Mouse (Mus musculus) embryonic fibroblast, embryonic 13.5 days (primary cell): Measurements from ENCODE around the gene Mybpc2. TPM values are rescaled to one million over a fixed set of nuclear protein-coding genes. Genes with fewer than 3 reads are reported as not detected.

ENCODE experiments used
- H3K27ac ChIP-seq: 2 replicates; pipeline ENCODE4 v1.5.1; 2012; ENCODE audit warnings: low read length, control low read depth, inconsistent platforms; ENCODE audit not compliant: insufficient read depth
- H3K4me1 ChIP-seq: 2 replicates; pipeline ENCODE4 v1.6.1; 2011; ENCODE audit warnings: low read length; ENCODE audit not compliant: control insufficient read depth, insufficient read depth
- H3K4me3 ChIP-seq: 2 replicates; pipeline ENCODE4 v1.5.1; 2011; ENCODE audit warnings: mild to moderate bottlenecking, control low read depth, low read length; ENCODE audit not compliant: insufficient read depth
- CTCF ChIP-seq: IDR thresholded peaks from 2 replicates; pipeline ENCODE4 v1.5.1; 2011; ENCODE audit warnings: mild to moderate bottlenecking, control low read depth, low read length, moderate library complexity, borderline replicate concordance; ENCODE audit not compliant: insufficient read depth
- POLR2A ChIP-seq: IDR thresholded peaks from 2 replicates; pipeline ENCODE4 v1.6.1; 2011; ENCODE audit warnings: low read depth, mild to moderate bottlenecking, control low read depth, low read length, moderate library complexity
- polyA plus RNA-seq: library from polyadenylated mRNA; stranded (reverse); fragments of >200 nt; gene quantifications from 2 replicates; pipeline ENCODE4 v1.2.4, GENCODE M21; 2011; ENCODE audit warnings: low read depth; ENCODE audit not compliant: missing spikeins, insufficient read length

Gene Mybpc2
- polyA plus RNA-seq, 1 experiment, result not detected

DNA sequence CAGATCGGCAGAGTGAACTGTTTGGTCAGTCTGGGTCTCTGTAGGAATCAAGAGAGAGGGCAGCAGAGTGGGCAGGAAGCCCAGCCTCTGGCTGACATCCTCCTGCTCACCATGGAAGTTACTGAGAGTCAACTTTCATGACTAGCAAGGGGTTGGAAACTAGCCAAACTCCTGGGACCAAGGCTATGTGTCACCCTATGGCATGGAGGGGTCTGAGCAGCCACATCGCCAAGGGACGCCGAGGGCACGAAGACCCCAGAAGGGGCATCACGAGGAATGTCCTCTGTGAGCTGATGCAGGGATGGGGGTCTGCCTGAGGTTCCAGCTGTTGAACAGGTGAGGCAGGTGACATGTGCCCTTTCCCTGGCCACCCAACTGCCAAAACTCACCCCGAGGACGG is 35.9 kb downstream of the Mybpc2 start:
- Histone ChIP-seq H3K4me3 (no peak overlapping the region), H3K27ac (no peak overlapping the region), H3K4me1 (no peaks in the 10 kb centered on the region)
- TF ChIP-seq POLR2A, result no peak
- TF ChIP-seq CTCF, result no peak

DNA sequence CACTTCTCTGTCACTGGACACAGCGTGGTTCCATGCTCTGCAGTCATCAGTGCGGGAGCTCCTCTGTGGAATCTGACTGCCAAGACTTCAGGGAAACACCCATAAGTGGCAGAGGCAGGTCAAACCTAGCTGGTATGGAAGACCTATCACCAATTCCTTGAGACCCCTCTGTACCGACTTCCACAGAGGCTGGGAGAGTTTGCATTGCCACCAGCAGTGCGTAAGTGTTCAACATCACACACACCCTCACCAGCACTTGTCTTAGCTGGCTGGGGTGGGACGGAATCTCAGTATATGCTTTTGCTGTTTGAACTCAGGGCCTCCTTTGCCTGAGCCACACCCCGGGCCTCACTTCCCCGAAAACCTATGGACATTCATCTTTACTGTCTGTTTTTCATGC is 36.5 kb downstream of the Mybpc2 start:
- no peak overlapping the region for H3K27ac ChIP-seq
- H3K4me3 ChIP-seq, result no peak overlapping the region
- TF ChIP-seq CTCF (no peak), POLR2A (no peak)
- no peaks in the 10 kb centered on the region for H3K4me1 ChIP-seq

DNA sequence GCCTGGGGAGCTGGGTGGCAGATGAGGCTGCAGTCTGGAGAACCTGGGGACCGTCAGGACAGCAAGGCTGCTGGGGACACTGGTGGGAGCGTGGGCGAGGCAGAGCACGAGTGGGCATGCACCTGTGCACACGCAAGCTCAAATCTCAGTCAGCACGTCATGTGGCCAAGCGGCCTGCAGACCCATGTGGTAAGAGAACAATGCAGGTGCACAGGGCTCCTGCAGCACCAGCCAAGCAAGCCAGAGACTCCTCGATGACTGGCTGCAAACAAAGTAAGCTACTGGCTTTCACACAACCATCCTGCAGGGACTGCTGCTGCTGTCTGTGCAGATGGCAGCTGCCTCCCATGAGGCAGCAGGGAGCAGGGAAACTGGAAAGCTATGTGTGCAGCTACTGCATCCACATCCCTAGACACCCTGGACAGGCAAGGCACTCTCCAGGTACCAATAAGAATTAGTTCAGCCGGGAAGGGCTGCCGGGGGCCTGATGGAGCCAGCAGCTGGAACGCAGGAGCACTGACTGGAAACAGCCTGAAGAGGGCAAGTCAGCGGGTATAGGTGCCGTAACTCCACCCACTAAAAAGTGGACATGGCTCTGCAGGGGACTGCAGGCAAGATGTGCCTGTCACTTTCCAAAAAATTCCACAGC is 37.4 kb downstream of the Mybpc2 start:
- no peaks in the 10 kb centered on the region for H3K4me1 ChIP-seq
- H3K27ac ChIP-seq, result no peak overlapping the region
- TF ChIP-seq POLR2A, result no peak
- no peak for TF ChIP-seq CTCF
- H3K4me3 ChIP-seq, result no peak overlapping the region

GRCm38 (mm10) chr7:44485572-44486195 is 38.8 kb downstream of the Mybpc2 start:
- Histone ChIP-seq H3K4me3 (no peak overlapping the region), H3K4me1 (no peaks in the 10 kb centered on the region), H3K27ac (no peak overlapping the region)
- TF ChIP-seq POLR2A, result no peak
- no peak for TF ChIP-seq CTCF

GRCm38 (mm10) chr7:44484841-44485571 is 39.5 kb downstream of the Mybpc2 start:
- TF ChIP-seq CTCF (peak; percentile 95), POLR2A (no peak)
- Histone ChIP-seq H3K27ac (no peak overlapping the region), H3K4me3 (no peak overlapping the region), H3K4me1 (no peaks in the 10 kb centered on the region)

DNA sequence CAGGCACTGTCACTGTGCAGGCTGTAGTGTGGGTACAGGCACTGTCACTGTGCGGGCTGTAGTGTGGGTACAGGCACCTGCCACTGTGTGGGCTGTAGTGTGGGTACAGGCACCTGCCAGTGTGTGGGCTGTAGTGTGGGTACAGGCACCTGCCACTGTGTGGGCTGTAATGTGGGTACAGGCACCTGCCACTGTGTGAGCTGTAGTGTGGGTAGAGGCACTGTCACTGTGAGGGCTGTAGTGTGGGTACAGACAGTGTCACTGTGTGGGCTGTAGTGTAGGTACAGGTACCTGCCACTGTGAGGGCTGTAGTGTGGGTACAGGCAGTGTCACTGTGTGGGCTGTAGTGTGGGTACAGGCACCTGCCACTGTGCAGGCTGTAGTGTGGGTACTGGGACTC is 40.3 kb downstream of the Mybpc2 start:
- no peaks in the 10 kb centered on the region for H3K4me1 ChIP-seq
- H3K27ac ChIP-seq, result no peak overlapping the region
- H3K4me3 ChIP-seq, result no peak overlapping the region
- TF ChIP-seq CTCF, result no peak
- no peak for TF ChIP-seq POLR2A

DNA sequence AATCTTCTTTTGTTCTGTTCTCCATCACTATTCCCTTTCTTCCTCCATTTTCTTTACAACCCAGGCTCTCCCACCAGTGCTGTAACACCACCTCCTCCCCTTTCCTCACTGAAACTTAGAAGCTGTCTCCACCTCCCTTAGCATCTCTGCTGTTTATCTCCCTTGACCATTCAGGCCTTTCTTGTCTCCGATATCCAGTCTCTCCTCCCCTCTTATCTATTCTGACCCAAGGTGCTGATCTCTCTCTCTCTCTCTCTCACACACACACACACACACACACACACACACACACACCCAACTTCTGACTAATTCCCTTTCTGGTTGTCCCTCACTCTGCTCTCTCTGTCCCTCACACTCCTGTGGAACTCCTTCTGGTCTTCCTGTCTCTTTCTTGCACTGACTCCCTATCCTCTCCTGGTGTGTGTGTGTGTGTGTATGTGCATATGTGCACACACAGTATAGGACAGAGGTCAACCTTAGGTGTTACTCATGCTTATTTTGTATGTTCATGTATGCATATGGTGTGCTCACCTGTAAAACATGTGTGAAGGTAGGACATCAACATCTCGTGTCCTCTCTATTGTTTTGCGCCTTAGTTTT is 41.5 kb downstream of the Mybpc2 start:
- no peak overlapping the region for H3K27ac ChIP-seq
- H3K4me3 ChIP-seq, result no peak overlapping the region
- TF ChIP-seq CTCF (no peak), POLR2A (no peak)
- H3K4me1 ChIP-seq, result no peaks in the 10 kb centered on the region

DNA sequence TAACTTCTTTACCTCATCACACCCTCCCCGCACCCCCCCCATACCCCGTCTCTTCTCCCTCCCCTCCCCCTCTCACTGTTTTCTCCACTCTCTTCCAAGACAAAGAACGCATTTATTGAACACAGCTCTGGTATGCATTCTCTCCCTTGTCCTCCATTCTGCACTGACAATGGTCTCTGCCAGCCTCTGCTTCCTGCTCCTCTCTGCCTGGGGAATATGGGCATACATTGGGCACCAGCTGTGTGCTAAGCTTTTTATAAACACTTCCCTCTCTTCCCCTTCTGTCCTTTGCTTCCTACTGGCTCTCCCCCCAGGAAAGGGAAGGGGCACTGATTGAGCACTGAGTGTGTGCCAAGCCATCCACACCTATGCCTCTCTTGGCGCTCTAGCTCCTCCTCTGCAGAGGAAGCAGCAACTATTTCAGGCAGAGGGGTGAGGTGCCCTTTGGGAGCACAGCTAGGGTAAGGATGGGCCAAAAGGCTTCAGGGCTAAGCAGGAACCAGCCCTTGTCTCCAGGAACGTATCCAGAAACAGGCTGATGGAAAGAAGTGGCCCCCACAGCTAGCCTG is 49.3 kb downstream of the Mybpc2 start:
- Histone ChIP-seq H3K27ac (no peak overlapping the region), H3K4me1 (no peaks in the 10 kb centered on the region), H3K4me3 (no peak overlapping the region)
- no peak for TF ChIP-seq CTCF
- no peak for TF ChIP-seq POLR2A

- Histone ChIP-seq H3K27ac (no peak overlapping the region), H3K4me1 (no peaks in the 10 kb centered on the region), H3K4me3 (no peak overlapping the region)
- no peak for TF ChIP-seq CTCF
These were observed 50.0 kb downstream of the Mybpc2 start for GRCm38 (mm10) chr7:44474419-44474818.
